In the genomic region with DNA sequence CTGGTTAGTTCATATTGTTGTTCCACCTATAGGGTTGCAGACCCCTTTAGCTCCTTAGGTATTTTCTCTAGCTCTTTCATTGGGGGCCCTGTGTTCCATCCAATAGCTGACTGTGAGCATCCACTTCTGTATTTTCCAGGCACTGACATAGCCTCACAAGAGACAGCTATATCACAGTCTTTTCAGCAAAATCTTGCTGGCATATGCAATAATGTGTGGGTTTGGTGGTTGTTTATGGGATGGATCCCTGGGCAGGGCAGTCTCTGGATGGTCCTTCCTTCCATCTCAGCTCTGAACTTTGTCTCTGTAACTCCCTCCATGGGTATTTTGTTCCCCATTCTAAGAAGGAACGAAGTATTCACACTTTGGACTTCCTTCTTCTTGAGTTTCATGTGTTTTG, we compare ENCODE assay signal across 37 mouse cellular contexts. TPM values are rescaled to one million over a fixed set of nuclear protein-coding genes. Genes with fewer than 3 reads are reported as not detected.
"Had no signal": no experiment of that assay in that cellular context is flagged by ENCODE, and none has a peak within 500 bp of the region (broad histone marks: within the 10 kb centered on the region; RNA-seq: fewer than 3 reads in every experiment).

No protein-coding gene starts in this region.

RNA-seq across cellular contexts. Expression of gene Pdcd1, which starts 5.9 kb away (rescaled TPM):
- total RNA-seq: left cerebral cortex, postnatal 14 days; megakaryocyte progenitor cell, adult 5-6 weeks; midbrain, postnatal 0 days; monocyte, adult 5-6 weeks had no signal
- polyA plus RNA-seq: limb, embryonic 10.5 days; limb, embryonic 11.5 days; limb, embryonic 12.5 days; liver, adult 2 months; liver, embryonic 11.5 days; liver, embryonic 12.5 days; liver, embryonic 13.5 days; liver, embryonic 16.5 days; macrophage; midbrain, embryonic 12.5 days; midbrain, embryonic 13.5 days; midbrain, embryonic 15.5 days; midbrain, embryonic 16.5 days; midbrain, postnatal 0 days; myocyte; neural tube, embryonic 11.5 days; neural tube, embryonic 12.5 days had no signal

RNA-seq across cellular contexts. Expression of gene Neu4, which starts 38.0 kb away (rescaled TPM):
- total RNA-seq: liver, adult 2 months; megakaryocyte progenitor cell, adult 5-6 weeks; megakaryocyte, adult 5-6 weeks; megakaryocyte-erythroid progenitor cell, adult 5-6 weeks; monocyte, adult 5-6 weeks had no signal
- polyA plus RNA-seq: limb, embryonic 10.5 days; limb, embryonic 11.5 days; limb, embryonic 12.5 days; limb, embryonic 13.5 days; limb, embryonic 14.5 days; limb, embryonic 15.5 days; liver, adult 2 months; liver, embryonic 11.5 days; liver, embryonic 12.5 days; liver, embryonic 13.5 days; liver, embryonic 14.5 days; liver, embryonic 15.5 days; liver, embryonic 16.5 days; liver, postnatal 0 days; lung, adult 2 months; lung, embryonic 14.5 days; lung, embryonic 15.5 days; lung, embryonic 16.5 days; lung, postnatal 0 days; macrophage; midbrain, embryonic 10.5 days; midbrain, embryonic 11.5 days; midbrain, embryonic 12.5 days; midbrain, embryonic 13.5 days; midbrain, embryonic 14.5 days; midbrain, embryonic 15.5 days; midbrain, embryonic 16.5 days; myocyte; neural tube, embryonic 11.5 days; neural tube, embryonic 12.5 days; neural tube, embryonic 13.5 days had no signal
